Mouse (Mus musculus) midbrain, postnatal 0 days (tissue): ENCODE data around the gene Pex11b. TPM values are rescaled to one million over a fixed set of nuclear protein-coding genes. Genes with fewer than 3 reads are reported as not detected.
"Not testable (repeated sequence)": the region's sequence is repeated elsewhere in the genome, so short reads cannot be mapped to it uniquely, and the experiment has no call there.

Experiments
- ATAC-seq: fragments of 200-750 bp; cut with Nextera tagmentation; 2 replicates; pipeline ENCODE4 v1.8.0; 2017; ENCODE audit warnings: moderate number of reproducible peaks, mild to moderate bottlenecking, moderate TSS enrichment, moderate library complexity; ENCODE audit not compliant: low FRiP score
- DNase-seq: peaks from one replicate; pipeline ENCODE4 v3.0.0-alpha.2; 2015; ENCODE audit warnings: low spot score
- H3K27ac ChIP-seq: fragments of 300-500 bp; sonication (generic); 2 replicates; pipeline ENCODE4 v1.5.1; 2014; ENCODE audit warnings: low read depth, mild to moderate bottlenecking, low read length, mixed read lengths
- H3K27me3 ChIP-seq: fragments of 300-500 bp; sonication (generic); 2 replicates; pipeline ENCODE4 v1.6.1; 2014; ENCODE audit warnings: low read length, control low read depth, mixed read lengths; ENCODE audit not compliant: insufficient read depth
- H3K36me3 ChIP-seq: fragments of 300-500 bp; sonication (generic); 2 replicates; pipeline ENCODE4 v1.6.1; 2014; ENCODE audit warnings: low read length, control low read depth, mixed read lengths; ENCODE audit not compliant: insufficient read depth
- H3K4me1 ChIP-seq: fragments of 300-500 bp; sonication (generic); 2 replicates; pipeline ENCODE4 v1.6.1; 2014; ENCODE audit warnings: mild to moderate bottlenecking, control low read depth, antibody characterized with exemption, low read length, mixed read lengths; ENCODE audit not compliant: insufficient read depth
- H3K4me2 ChIP-seq: fragments of 300-500 bp; sonication (generic); 2 replicates; pipeline ENCODE4 v1.6.1; 2014; ENCODE audit warnings: low read depth, mild to moderate bottlenecking, low read length, mixed read lengths; ENCODE audit not compliant: poor library complexity, severe bottlenecking
- H3K4me3 ChIP-seq: fragments of 300-500 bp; sonication (generic); 2 replicates; pipeline ENCODE4 v1.5.1; 2014; ENCODE audit warnings: low read depth, mild to moderate bottlenecking, low read length, moderate library complexity
- H3K9ac ChIP-seq: fragments of 300-500 bp; sonication (generic); replicated peaks from 2 replicates; pipeline ENCODE4 v1.6.1; 2014; ENCODE audit warnings: mild to moderate bottlenecking, low read length, moderate library complexity, mixed read lengths; ENCODE audit not compliant: poor library complexity, severe bottlenecking
- H3K9me3 ChIP-seq: fragments of 300-500 bp; sonication (generic); 2 replicates; pipeline ENCODE4 v1.6.1; 2016; ENCODE audit warnings: low read length, control low read depth
- CTCF ChIP-seq: IDR thresholded peaks from 2 replicates; pipeline ENCODE4 v1.5.1; 2016; ENCODE audit warnings: antibody characterized with exemption, mild to moderate bottlenecking
- WGBS: fragments of 180-500 bp; shearing (Covaris S2); extraction: QIAGEN DNeasy Blood & Tissue Kit; methylation state at CpG from one replicate; pipeline ENCODE4 v1.1.7; 2014; 5-methylcytosine and 5-hydroxymethylcytosine counted together
- polyA plus RNA-seq: library from polyadenylated mRNA; unstranded; fragments of >200 nt; fragmentation: Nextera tagmentation; extraction: Ambion mirVana; gene quantifications from 2 replicates; pipeline ENCODE4 v1.2.1, GENCODE M21; 2015
- total RNA-seq: library from RNA; depleted of rRNA; stranded (reverse); fragments of >200 nt; gene quantifications from 2 replicates; pipeline ENCODE4 v1.2.3, GENCODE M21; 2014

Gene Pex11b
- total and polyA plus RNA-seq, 2 experiments from 2014 or later = 52.3 to 75.9 TPM

DNA sequence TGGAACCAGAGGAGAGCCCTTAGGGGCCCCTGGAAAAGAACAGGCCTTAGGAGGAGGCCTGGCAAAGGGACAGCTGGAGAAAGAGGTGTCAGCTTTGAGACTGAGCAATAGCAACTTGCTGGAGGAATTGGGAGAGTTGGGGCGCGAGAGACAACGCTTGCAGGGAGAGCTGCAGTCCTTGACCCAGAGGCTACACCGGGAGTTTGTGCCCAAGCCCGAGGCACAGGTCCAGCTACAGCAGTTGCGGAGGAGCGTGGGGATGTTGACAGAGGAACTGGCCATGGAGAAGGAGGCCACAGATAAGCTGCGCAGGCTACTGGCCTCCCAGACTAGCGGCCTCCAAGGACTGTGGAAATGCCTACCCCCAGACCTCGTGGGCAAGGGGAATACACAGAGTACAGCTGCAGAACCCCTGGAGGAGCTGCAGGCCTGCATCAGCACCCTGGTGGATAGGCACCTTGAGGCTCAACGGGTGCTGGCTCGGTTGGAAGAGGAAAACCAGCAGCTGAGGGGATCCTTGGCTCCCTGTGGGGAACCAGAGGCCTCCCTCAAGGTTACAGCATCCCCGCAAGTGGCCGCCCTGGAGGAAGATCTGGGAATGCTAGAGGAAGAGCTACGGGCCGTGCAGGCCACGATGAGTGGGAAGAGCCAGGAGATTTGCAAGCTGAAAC is 49.1 kb downstream of the Pex11b start:
- 71% methylated on average over 17 of the region's 17 CpGs for WGBS
- DNase-seq (no peak), ATAC-seq (no peak)
- H3K9ac ChIP-seq = no peak overlapping the region
- H3K27ac ChIP-seq = no peak overlapping the region
- no peak for TF ChIP-seq CTCF
- H3K36me3 ChIP-seq = no peaks in the 10 kb centered on the region
- no peaks in the 10 kb centered on the region for H3K9me3 ChIP-seq
- no peaks in the 10 kb centered on the region for H3K4me1 ChIP-seq
- H3K27me3 ChIP-seq = peaks cover 5% of the 10 kb centered on the region; the same call in 1 of the 2 replicates
- peak overlapping the region; percentile 32 for H3K4me2 ChIP-seq
- no peak overlapping the region for H3K4me3 ChIP-seq

- DNase-seq = no peak
- H3K27ac ChIP-seq = no peak overlapping the region
- TF ChIP-seq CTCF = no peak
- H3K9me3 ChIP-seq = no peaks in the 10 kb centered on the region
- no peak overlapping the region for H3K9ac ChIP-seq
- no peaks in the 10 kb centered on the region for H3K4me1 ChIP-seq
- H3K4me2 ChIP-seq = peak overlapping the region; percentile 32
- H3K4me3 ChIP-seq = 0 out of 2 replicates have a peak overlapping the region, but pooled peaks have one; percentile 8
- 52% methylated on average over 28 of the region's 28 CpGs for WGBS
- ATAC-seq = no peak
- H3K36me3 ChIP-seq = no peaks in the 10 kb centered on the region
- peaks cover 5% of the 10 kb centered on the region; the same call in 1 of the 2 replicates for H3K27me3 ChIP-seq
Measured at GRCm38 (mm10) chr3:96684822-96685156, 49.6 kb downstream of the Pex11b start.

GRCm38 (mm10) chr3:96686057-96686456 is 50.9 kb downstream of the Pex11b start:
- not testable (repeated sequence) for H3K9me3 ChIP-seq, ATAC-seq, H3K9ac ChIP-seq, DNase-seq, H3K27me3 ChIP-seq, H3K4me1 ChIP-seq, H3K36me3 ChIP-seq, H3K4me2 ChIP-seq, H3K27ac ChIP-seq, H3K4me3 ChIP-seq
- 96% methylated on average over 5 of the region's 5 CpGs for WGBS

DNA sequence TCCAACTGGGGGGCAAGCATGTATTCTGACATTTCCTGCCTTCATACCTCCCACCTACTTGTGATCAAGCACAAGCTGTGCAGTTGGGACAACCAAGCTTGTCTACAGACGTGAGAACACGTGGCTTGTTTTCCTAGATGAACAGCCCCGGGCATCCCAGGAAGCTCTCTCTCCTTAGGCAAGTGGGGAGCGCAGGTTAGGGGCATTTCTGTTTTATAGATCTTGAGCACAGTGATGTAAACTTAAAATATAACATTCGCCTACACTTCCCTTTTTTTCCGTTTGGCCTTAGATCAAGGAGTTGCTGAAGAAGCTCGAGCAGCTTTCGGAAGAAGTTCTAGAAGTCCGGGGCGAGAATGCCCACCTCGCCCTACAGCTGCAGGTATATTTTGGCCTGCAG is 53.7 kb downstream of the Pex11b start:
- no peaks in the 10 kb centered on the region for H3K4me1 ChIP-seq
- no peak overlapping the region for H3K4me2 ChIP-seq
- no peak overlapping the region for H3K9ac ChIP-seq
- no peak overlapping the region for H3K27ac ChIP-seq
- TF ChIP-seq CTCF = no peak
- no peak for DNase-seq
- 88% methylated on average over 11 of the region's 11 CpGs for WGBS
- no peak overlapping the region for H3K4me3 ChIP-seq
- no peaks in the 10 kb centered on the region for H3K36me3 ChIP-seq
- no peaks in the 10 kb centered on the region for H3K9me3 ChIP-seq
- peaks cover 5% of the 10 kb centered on the region; the same call in 1 of the 2 replicates for H3K27me3 ChIP-seq
- no peak for ATAC-seq

GRCm38 (mm10) chr3:96690298-96690697 is 55.1 kb downstream of the Pex11b start:
- no peak overlapping the region for H3K9ac ChIP-seq
- H3K27me3 ChIP-seq = no peaks in the 10 kb centered on the region
- no peak overlapping the region for H3K27ac ChIP-seq
- no peak overlapping the region for H3K4me2 ChIP-seq
- TF ChIP-seq CTCF = peak; percentile 36
- no peaks in the 10 kb centered on the region for H3K9me3 ChIP-seq
- H3K36me3 ChIP-seq = no peaks in the 10 kb centered on the region
- WGBS = 51% methylated on average over 3 of the region's 3 CpGs
- no peaks in the 10 kb centered on the region for H3K4me1 ChIP-seq
- ATAC-seq (no peak), DNase-seq (no peak)
- no peak overlapping the region for H3K4me3 ChIP-seq

GRCm38 (mm10) chr3:96692506-96692905 is 57.3 kb downstream of the Pex11b start:
- Histone ChIP-seq H3K9ac (no peak overlapping the region), H3K4me1 (no peaks in the 10 kb centered on the region), H3K36me3 (no peaks in the 10 kb centered on the region), H3K9me3 (no peaks in the 10 kb centered on the region), H3K4me3 (no peak overlapping the region), H3K27ac (no peak overlapping the region), H3K4me2 (no peak overlapping the region), H3K27me3 (no peaks in the 10 kb centered on the region)
- DNase-seq (peak; percentile 43), ATAC-seq (no peak)
- peak; percentile 61 for TF ChIP-seq CTCF
- WGBS = 13% methylated on average over 3 of the region's 3 CpGs
